Mouse (Mus musculus) MEL (cell line): Measurements from ENCODE around the gene Babam2. TPM values are rescaled to one million over a fixed set of nuclear protein-coding genes. Genes with fewer than 3 reads are reported as not detected.

Experiments
- DNase-seq: peaks from one replicate; pipeline ENCODE4 v3.0.0; 2011; ENCODE audit warnings: low read depth, low spot score
- H3K27ac ChIP-seq: 2 replicates; pipeline ENCODE4 v1.5.1; 2012; ENCODE audit warnings: low read depth, mild to moderate bottlenecking, control low read depth, low read length, moderate library complexity; ENCODE audit not compliant: control insufficient read depth
- H3K27me3 ChIP-seq, 2 experiments: fragments of 150-350 bp in 1 of 2; sonication (generic) in 1 of 2; 2 replicates each; pipeline ENCODE4 v1.6.1; 2012; ENCODE audit warnings: low read length in 2 of 2, mild to moderate bottlenecking in 2 of 2, improper control_type of control experiment in 1 of 2, moderate library complexity in 1 of 2; ENCODE audit not compliant: insufficient read depth in 2 of 2, control insufficient read depth in 1 of 2
- H3K36me3 ChIP-seq, 2 experiments: 2 replicates each; pipeline ENCODE4 v1.6.1; 2012 to 2014; ENCODE audit warnings: low read length in 2 of 2, improper control_type of control experiment in 1 of 2, inconsistent platforms in 1 of 2, mild to moderate bottlenecking in 1 of 2; ENCODE audit not compliant: insufficient read depth in 2 of 2, control insufficient read depth in 1 of 2
- H3K4me1 ChIP-seq, 2 experiments: fragments of 150-350 bp in 1 of 2; sonication (generic) in 1 of 2; 2 replicates each; pipeline ENCODE4 v1.6.1; 2012; ENCODE audit warnings: low read length in 2 of 2, improper control_type of control experiment in 1 of 2, mild to moderate bottlenecking in 1 of 2; ENCODE audit not compliant: insufficient read depth in 2 of 2, control insufficient read depth in 1 of 2
- H3K4me3 ChIP-seq, 2 experiments: fragments of 150-350 bp in 1 of 2; sonication (generic) in 1 of 2; 2 replicates each; pipeline ENCODE4 v1.5.1; 2012; ENCODE audit warnings: low read depth in 2 of 2, low read length in 2 of 2, mild to moderate bottlenecking in 2 of 2, moderate library complexity in 2 of 2, control low read depth in 1 of 2, improper control_type of control experiment in 1 of 2; ENCODE audit not compliant: control insufficient read depth in 1 of 2, insufficient read depth in 1 of 2
- H3K79me2 ChIP-seq: 2 replicates; pipeline ENCODE4 v1.6.1; 2012; ENCODE audit warnings: mild to moderate bottlenecking, low read length, moderate library complexity; ENCODE audit not compliant: control insufficient read depth, poor library complexity, insufficient read depth
- H3K9ac ChIP-seq: 2 replicates; pipeline ENCODE4 v1.6.1; 2012; ENCODE audit warnings: low read depth, mild to moderate bottlenecking, control low read depth, low read length, moderate library complexity; ENCODE audit not compliant: control insufficient read depth, poor library complexity, severe bottlenecking
- H3K9me3 ChIP-seq: fragments of 150-350 bp; sonication (generic); replicated peaks from 2 replicates; pipeline ENCODE4 v1.6.1; 2012; ENCODE audit warnings: mild to moderate bottlenecking, low read length, improper control_type of control experiment, moderate library complexity; ENCODE audit not compliant: insufficient read depth
- CHD1 ChIP-seq: IDR thresholded peaks from 2 replicates; pipeline ENCODE4 v1.6.1; 2012; ENCODE audit warnings: low read depth, mild to moderate bottlenecking, inconsistent platforms, low read length, improper control_type of control experiment
- E2F4 ChIP-seq: IDR thresholded peaks from 2 replicates; pipeline ENCODE4 v1.6.1; 2011; ENCODE audit warnings: low read depth, low read length, improper control_type of control experiment, borderline replicate concordance
- GATA1 ChIP-seq: IDR thresholded peaks from 2 replicates; pipeline ENCODE4 v1.6.1; 2011; ENCODE audit warnings: low read depth, low read length, improper control_type of control experiment
- HCFC1 ChIP-seq: IDR thresholded peaks from 2 replicates; pipeline ENCODE4 v1.6.1; 2012; ENCODE audit warnings: low read depth, mild to moderate bottlenecking, inconsistent platforms, low read length, improper control_type of control experiment, moderate library complexity
- KAT2A ChIP-seq: conservative IDR thresholded peaks from 2 replicates; pipeline ENCODE4 v1.6.1; 2012; ENCODE audit warnings: low read depth, low read length, improper control_type of control experiment, inconsistent platforms
- MAX ChIP-seq: IDR thresholded peaks from 2 replicates; pipeline ENCODE4 v1.6.1; 2011; ENCODE audit warnings: low read length, improper control_type of control experiment
- MAZ ChIP-seq: IDR thresholded peaks from 2 replicates; pipeline ENCODE4 v1.6.1; 2012; ENCODE audit warnings: low read depth, mild to moderate bottlenecking, inconsistent platforms, low read length, improper control_type of control experiment
- MEF2A ChIP-seq: IDR thresholded peaks from 2 replicates; pipeline ENCODE4 v1.6.1; 2014; ENCODE audit warnings: low read depth, mild to moderate bottlenecking, inconsistent platforms, low read length, improper control_type of control experiment; ENCODE audit not compliant: poor library complexity, insufficient replicate concordance, severe bottlenecking; ENCODE audit errors: extremely low read depth
- MXI1 ChIP-seq: IDR thresholded peaks from 2 replicates; pipeline ENCODE4 v1.6.1; 2011; ENCODE audit warnings: mild to moderate bottlenecking, low read depth, low read length, improper control_type of control experiment
- MYB ChIP-seq: IDR thresholded peaks from 2 replicates; pipeline ENCODE4 v1.6.1; 2011; ENCODE audit warnings: mild to moderate bottlenecking, low read depth, low read length, improper control_type of control experiment
- POLR2A ChIP-seq, 2 experiments: IDR thresholded peaks; 2 replicates each; pipeline ENCODE4 v1.6.1; 2011 to 2012; ENCODE audit warnings: low read length in 2 of 2, mild to moderate bottlenecking in 2 of 2, control low read depth in 1 of 2, improper control_type of control experiment in 1 of 2, low read depth in 1 of 2, moderate library complexity in 1 of 2; ENCODE audit not compliant: control insufficient read depth in 1 of 2, insufficient read depth in 1 of 2, poor library complexity in 1 of 2
- POLR2AphosphoS2 ChIP-seq: IDR thresholded peaks from 2 replicates; pipeline ENCODE4 v1.6.1; 2011; ENCODE audit warnings: low read length, improper control_type of control experiment
- RAD21 ChIP-seq: IDR thresholded peaks from 2 replicates; pipeline ENCODE4 v1.6.1; 2011; ENCODE audit warnings: mild to moderate bottlenecking, low read depth, low read length, improper control_type of control experiment
- TBP ChIP-seq: IDR thresholded peaks from 2 replicates; pipeline ENCODE4 v1.8.0; 2011; ENCODE audit warnings: low read depth, low read length, improper control_type of control experiment
- TCF12 ChIP-seq: IDR thresholded peaks from 2 replicates; pipeline ENCODE4 v1.6.1; 2014; ENCODE audit warnings: low read depth, mild to moderate bottlenecking, inconsistent platforms, low read length, improper control_type of control experiment, moderate library complexity
- USF1 ChIP-seq: IDR thresholded peaks from 2 replicates; pipeline ENCODE4 v1.6.1; 2014; ENCODE audit warnings: low read depth, mild to moderate bottlenecking, inconsistent platforms, low read length, improper control_type of control experiment, moderate library complexity
- USF2 ChIP-seq, 2 experiments: IDR thresholded peaks; 2 replicates each; pipeline ENCODE4 v1.6.1; 2011 to 2012; ENCODE audit warnings: improper control_type of control experiment in 2 of 2, low read length in 2 of 2, borderline replicate concordance in 1 of 2, inconsistent platforms in 1 of 2, low read depth in 1 of 2, mild to moderate bottlenecking in 1 of 2; ENCODE audit not compliant: insufficient read depth in 1 of 2
- ZKSCAN1 ChIP-seq: IDR thresholded peaks from 2 replicates; pipeline ENCODE4 v1.6.1; 2012; ENCODE audit warnings: low read depth, mild to moderate bottlenecking, inconsistent platforms, low read length, improper control_type of control experiment, moderate library complexity
- ZMIZ1 ChIP-seq: IDR thresholded peaks from 2 replicates; pipeline ENCODE4 v1.6.1; 2012; ENCODE audit warnings: low read depth, mild to moderate bottlenecking, inconsistent platforms, low read length, improper control_type of control experiment, moderate library complexity
- polyA plus RNA-seq, 2 experiments: library from polyadenylated mRNA; stranded (reverse) in 1 of 2; unstranded in 1 of 2; fragments of >175 nt in 1 of 2; fragments of >200 nt in 1 of 2; gene quantifications; 2 replicates each; pipeline versions ENCODE4 v1.2.1 to v1.2.4; 2012; ENCODE audit warnings: low replicate concordance in 2 of 2, low read depth in 1 of 2; ENCODE audit not compliant: insufficient read length in 2 of 2, insufficient read depth in 1 of 2, missing spikeins in 1 of 2
- total RNA-seq: library from RNA; depleted of rRNA; stranded (reverse); fragments of 300-350 nt; gene quantifications from 2 replicates; pipeline ENCODE4 v1.2.3, GENCODE M21; 2012

Babam2 gene
- total and polyA plus RNA-seq, 3 experiments: 43.3 to 86.6 TPM; not detected in 1

DNA sequence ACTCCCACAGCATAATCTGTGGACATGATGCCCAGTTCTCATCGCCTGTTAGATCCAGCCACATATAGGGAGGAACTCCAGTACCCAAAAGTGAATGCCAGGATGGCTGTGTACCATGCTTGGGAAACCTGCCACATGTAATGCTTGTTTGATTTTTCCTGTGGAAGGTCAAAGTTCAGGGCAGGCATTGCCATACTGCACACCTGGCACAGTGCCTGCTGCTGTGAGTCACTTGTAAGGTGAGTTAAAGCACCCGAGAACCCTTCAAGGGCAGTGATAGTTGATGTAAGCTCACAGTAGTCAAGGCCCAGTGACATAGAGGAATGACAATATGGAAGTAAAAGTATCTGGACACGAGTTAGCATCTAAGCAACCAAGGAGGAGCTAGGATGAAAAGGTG lies 126.2 kb downstream of the Babam2 start:
- Histone ChIP-seq H3K9ac (no peak overlapping the region), H3K27me3 (no peaks in the 10 kb centered on the region), H3K4me3 (no peak overlapping the region), H3K36me3 (peaks cover 0 to 6% of the 10 kb centered on the region in 2 experiments; a peak in 1 of 4 replicates), H3K9me3 (no peaks in the 10 kb centered on the region), H3K4me1 (peaks cover 4 to 8% of the 10 kb centered on the region in 2 experiments; a peak in 3 of 4 replicates), H3K79me2 (no peaks in the 10 kb centered on the region), H3K27ac (no peak overlapping the region)
- no peak for DNase-seq
- TF ChIP-seq HCFC1: no peak
- TF ChIP-seq TCF12: no peak
- no peak for TF ChIP-seq MAZ
- TF ChIP-seq E2F4: no peak
- no peak for TF ChIP-seq CHD1
- TF ChIP-seq USF2 (IDR thresholded peaks at IDR 0.05; ENCODE audit: borderline replicate concordance in 1 of 2, insufficient read depth in 1 of 2, low read depth in 1 of 2, low read length in 2 of 2): no peak
- no peak for TF ChIP-seq USF1
- TF ChIP-seq RAD21: no peak
- TF ChIP-seq ZKSCAN1: no peak
- no peak for TF ChIP-seq MAX
- no peak for TF ChIP-seq POLR2AphosphoS2
- no peak for TF ChIP-seq MXI1
- no peak for TF ChIP-seq TBP
- TF ChIP-seq POLR2A (IDR thresholded peaks at IDR 0.05; ENCODE audit: control insufficient read depth in 1 of 2, insufficient read depth in 1 of 2, low read depth in 1 of 2, low read length in 2 of 2, poor library complexity in 1 of 2): no peak
- TF ChIP-seq KAT2A: no peak

- H3K27me3 ChIP-seq: no peaks in the 10 kb centered on the region
- peaks cover 0 to 10% of the 10 kb centered on the region in 2 experiments; a peak in 1 of 4 replicates for H3K36me3 ChIP-seq
- no peak overlapping the region for H3K9ac ChIP-seq
- TF ChIP-seq TCF12: no peak
- no peak for TF ChIP-seq USF2 (IDR thresholded peaks at IDR 0.05; ENCODE audit: borderline replicate concordance in 1 of 2, insufficient read depth in 1 of 2, low read depth in 1 of 2, low read length in 2 of 2)
- no peak for TF ChIP-seq MEF2A
- TF ChIP-seq MAZ: no peak
- no peak for TF ChIP-seq ZMIZ1
- no peak for TF ChIP-seq E2F4
- TF ChIP-seq HCFC1: no peak
- no peak for TF ChIP-seq GATA1
- TF ChIP-seq MYB: no peak
- TF ChIP-seq ZKSCAN1: no peak
- no peak for DNase-seq
- no peaks in the 10 kb centered on the region for H3K79me2 ChIP-seq
- no peak overlapping the region for H3K4me3 ChIP-seq
- H3K4me1 ChIP-seq: peaks cover 8 to 12% of the 10 kb centered on the region in 2 experiments; a peak in 3 of 4 replicates
- H3K27ac ChIP-seq: no peak overlapping the region
- no peaks in the 10 kb centered on the region for H3K9me3 ChIP-seq
Measured at GRCm38 (mm10) chr5:31824126-31824525, 126.6 kb downstream of the Babam2 start.
